Mouse (Mus musculus) kidney, postnatal 0 days (tissue): ENCODE data around the gene Gpr107. TPM values are rescaled to one million over a fixed set of nuclear protein-coding genes. Genes with fewer than 3 reads are reported as not detected.

ENCODE experiments used
- ATAC-seq: fragments of 200-750 bp; cut with Nextera tagmentation; replicated peaks from 2 replicates; pipeline ENCODE4 v1.8.0; 2017; ENCODE audit warnings: low read depth, moderate number of reproducible peaks, moderate TSS enrichment, moderate library complexity; ENCODE audit not compliant: low FRiP score
- DNase-seq: peaks from one replicate; pipeline ENCODE4 v3.0.0-alpha.2; 2016; ENCODE audit warnings: low spot score
- H3K27ac ChIP-seq: fragments of 300-500 bp; sonication (generic); 2 replicates; pipeline ENCODE4 v1.5.1; 2014; ENCODE audit warnings: mild to moderate bottlenecking
- H3K27me3 ChIP-seq: fragments of 300-500 bp; sonication (generic); 2 replicates; pipeline ENCODE4 v1.6.1; 2014; ENCODE audit warnings: low read length, mixed read lengths; ENCODE audit not compliant: insufficient read depth
- H3K36me3 ChIP-seq: fragments of 300-500 bp; sonication (generic); 2 replicates; pipeline ENCODE4 v1.6.1; 2014; ENCODE audit warnings: low read length, mixed read lengths; ENCODE audit not compliant: insufficient read depth
- H3K4me1 ChIP-seq: fragments of 300-500 bp; sonication (generic); replicated peaks from 2 replicates; pipeline ENCODE4 v1.6.1; 2014; ENCODE audit warnings: antibody characterized with exemption, low read length, mixed read lengths; ENCODE audit not compliant: insufficient read depth
- H3K4me2 ChIP-seq: fragments of 300-500 bp; sonication (generic); 2 replicates; pipeline ENCODE4 v1.6.1; 2014; ENCODE audit warnings: mild to moderate bottlenecking, low read length, moderate library complexity, mixed read lengths
- H3K4me3 ChIP-seq: fragments of 300-500 bp; sonication (generic); replicated peaks from 2 replicates; pipeline ENCODE4 v1.5.1; 2014; ENCODE audit warnings: low read depth, low read length
- H3K9ac ChIP-seq: fragments of 300-500 bp; sonication (generic); 2 replicates; pipeline ENCODE4 v1.6.1; 2014; ENCODE audit warnings: low read depth, low read length
- H3K9me3 ChIP-seq: fragments of 300-500 bp; sonication (generic); replicated peaks from 2 replicates; pipeline ENCODE4 v1.6.1; 2016; ENCODE audit warnings: low read length, inconsistent platforms, mixed read lengths
- CTCF ChIP-seq: IDR thresholded peaks from 2 replicates; pipeline ENCODE4 v1.5.1; 2016; ENCODE audit warnings: antibody characterized with exemption, low read depth, mild to moderate bottlenecking, moderate library complexity
- WGBS: fragments of 180-500 bp; shearing (Covaris S2); extraction: QIAGEN DNeasy Blood & Tissue Kit; methylation state at CpG from one replicate; pipeline ENCODE4 v1.1.7; 2014; 5-methylcytosine and 5-hydroxymethylcytosine counted together
- polyA plus RNA-seq: library from polyadenylated mRNA; unstranded; fragments of >200 nt; fragmentation: Nextera tagmentation; extraction: Ambion mirVana; gene quantifications from 2 replicates; pipeline ENCODE4 v1.2.1, GENCODE M21; 2015

Gene Gpr107
- polyA plus RNA-seq: 30.7 and 32.3 TPM in 2 replicates

DNA sequence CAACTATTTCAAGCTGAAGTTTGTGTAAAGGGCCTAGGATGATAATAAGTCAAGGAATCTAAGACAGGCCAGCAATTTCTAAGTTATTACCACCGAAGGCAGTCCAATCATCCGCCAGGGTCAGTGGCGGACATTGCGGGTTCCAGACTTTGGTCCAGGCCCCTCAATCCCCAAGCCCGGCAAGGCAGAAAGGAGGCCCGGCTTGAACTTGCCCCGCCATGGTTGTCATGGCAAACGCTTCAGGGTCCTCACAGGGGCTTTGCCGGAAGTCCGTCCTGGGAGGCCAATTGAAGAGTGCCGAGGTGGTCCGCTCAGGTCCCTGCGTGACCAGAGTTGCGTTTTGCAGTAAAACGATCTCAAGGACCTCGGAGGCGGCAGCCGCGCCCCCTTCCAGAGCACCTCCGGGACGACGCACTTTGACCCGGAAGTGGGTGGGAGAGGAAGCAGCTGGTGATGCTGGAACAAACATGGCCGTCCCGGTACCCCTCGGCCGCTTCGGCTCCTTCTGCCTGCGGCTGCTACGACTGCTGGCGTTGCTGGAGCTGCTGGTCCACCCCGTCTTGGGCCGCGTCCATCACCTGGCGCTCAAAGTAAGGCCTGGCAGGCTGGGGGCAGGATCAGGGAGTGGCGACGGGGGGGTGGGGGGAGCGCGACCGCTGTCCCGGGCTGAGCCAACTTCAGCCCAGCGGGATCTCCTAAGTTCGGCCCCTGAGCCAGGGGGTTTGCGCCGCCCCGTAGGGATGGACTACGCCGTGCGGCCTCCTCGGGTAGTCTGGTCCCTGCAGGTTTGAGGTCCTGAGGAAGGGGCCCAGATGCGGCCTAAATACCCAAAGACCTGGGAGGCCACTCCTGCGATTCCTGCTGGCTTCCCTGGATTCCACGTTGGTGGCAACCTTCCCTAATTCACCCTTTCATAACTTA lies at the start of gene Gpr107:
Gpr107 (plus strand) TSS at position 425 of the 921 bp plus-strand sequence.
- TF ChIP-seq CTCF: 0 out of 2 replicates have a peak, but pooled peaks have one; percentile 1
- ATAC-seq: peak; percentile 90
- peak; percentile 96 for DNase-seq
- peak within 1 kb of the TSS; percentile 85 for H3K27ac ChIP-seq
- no peaks in the 10 kb centered on the region for H3K27me3 ChIP-seq
- under 1% methylated on average over 53 of the region's 53 CpGs for WGBS
- H3K36me3 ChIP-seq: 0 out of 2 replicates have a peak, but pooled peaks cover 3% of the 10 kb centered on the region
- H3K4me1 ChIP-seq: peaks cover 14% of the 10 kb centered on the region
- H3K9ac ChIP-seq: peak within 1 kb of the TSS; percentile 89
- H3K4me2 ChIP-seq: peak within 1 kb of the TSS; percentile 69
- peak within 1 kb of the TSS; percentile 98 for H3K4me3 ChIP-seq
- H3K9me3 ChIP-seq: no peaks in the 10 kb centered on the region

DNA sequence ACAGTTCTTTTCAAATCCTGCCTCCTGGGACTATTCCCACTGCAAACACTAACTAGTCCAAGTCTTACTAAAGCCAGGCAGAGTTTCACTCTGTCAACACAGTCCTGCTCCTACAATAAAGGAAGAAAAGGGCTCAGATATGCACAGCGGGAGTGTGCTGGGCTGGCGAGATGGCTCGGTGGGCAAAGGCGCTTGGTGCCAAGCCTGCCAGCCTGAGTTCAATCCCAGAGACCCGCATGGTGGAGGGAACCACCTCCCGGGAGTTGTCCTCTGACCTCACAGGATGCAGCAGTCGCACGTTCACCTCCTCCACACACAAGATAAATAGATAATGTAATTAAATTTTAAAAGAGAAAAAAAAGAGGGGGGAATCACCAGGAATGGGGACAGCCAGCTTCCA lies 48.8 kb upstream of the Gpr107 start:
- H3K27ac ChIP-seq: no peak overlapping the region

DNA sequence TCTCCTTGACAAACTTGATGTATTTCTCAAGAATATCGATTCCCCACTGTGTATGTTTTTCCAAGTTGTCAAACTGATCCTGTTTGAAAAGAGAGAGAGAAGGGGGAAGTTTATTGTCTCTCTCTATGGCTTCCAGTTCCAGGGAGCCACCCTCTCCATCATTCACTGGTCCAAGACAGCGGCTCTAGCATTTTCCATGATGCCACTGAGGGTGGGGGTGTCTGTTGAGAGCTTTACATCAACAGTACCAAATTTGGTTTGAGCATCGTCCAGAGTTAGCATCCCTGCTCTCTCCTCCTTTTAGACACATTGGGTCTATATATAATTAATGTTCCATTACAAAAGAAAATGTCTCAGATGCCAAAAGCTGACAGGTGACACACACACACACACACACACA lies 46.8 kb upstream of the Gpr107 start:
- H3K4me2 ChIP-seq: no peak overlapping the region
- H3K27ac ChIP-seq: no peak overlapping the region
- no peak for TF ChIP-seq CTCF
- no peak overlapping the region for H3K9ac ChIP-seq
- peaks cover 11% of the 10 kb centered on the region for H3K4me1 ChIP-seq
- no peak overlapping the region for H3K4me3 ChIP-seq
- H3K9me3 ChIP-seq: no peaks in the 10 kb centered on the region
- H3K36me3 ChIP-seq: no peaks in the 10 kb centered on the region
- no peak for DNase-seq
- no peaks in the 10 kb centered on the region for H3K27me3 ChIP-seq
- no peak for ATAC-seq
- 47% methylated on average over 3 of the region's 3 CpGs for WGBS

More for the DNA sequence above, 48.8 kb upstream of the Gpr107 start:
- no peak overlapping the region for H3K4me3 ChIP-seq
- H3K4me2 ChIP-seq: no peak overlapping the region
- no peak overlapping the region for H3K9ac ChIP-seq
- no peaks in the 10 kb centered on the region for H3K9me3 ChIP-seq
- no peaks in the 10 kb centered on the region for H3K36me3 ChIP-seq
- ATAC-seq (no peak), DNase-seq (no peak)
- 48% methylated on average over 8 of the region's 8 CpGs for WGBS
- H3K27me3 ChIP-seq: no peaks in the 10 kb centered on the region
- TF ChIP-seq CTCF: no peak
- H3K4me1 ChIP-seq: peaks cover 11% of the 10 kb centered on the region

DNA sequence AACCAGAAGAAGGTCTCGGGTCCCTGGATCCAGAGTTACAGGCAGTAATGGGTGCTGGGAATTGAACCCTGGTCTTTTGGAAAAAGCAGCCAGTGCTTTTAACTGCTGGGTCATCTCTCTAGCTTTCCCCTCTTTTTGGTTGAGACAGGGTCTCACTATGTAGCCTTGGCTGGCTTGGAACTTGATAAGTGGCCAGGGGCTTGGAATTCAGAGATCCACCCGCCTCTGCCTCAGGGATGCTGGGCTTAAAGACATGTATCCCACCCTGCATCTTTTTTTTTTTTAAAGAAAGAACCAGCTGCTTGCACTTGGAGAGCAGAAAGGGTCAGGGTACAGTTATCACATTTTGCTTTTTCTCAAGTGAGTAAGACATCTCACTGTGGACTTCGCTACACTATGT lies 46.1 kb upstream of the Gpr107 start:
- Histone ChIP-seq H3K4me1 (peaks cover 11% of the 10 kb centered on the region), H3K4me2 (no peak overlapping the region), H3K27me3 (no peaks in the 10 kb centered on the region), H3K9ac (no peak overlapping the region), H3K4me3 (no peak overlapping the region), H3K27ac (no peak overlapping the region), H3K36me3 (no peaks in the 10 kb centered on the region), H3K9me3 (no peaks in the 10 kb centered on the region)
- no peak for DNase-seq
- no peak for TF ChIP-seq CTCF
- WGBS: 94% methylated on average over 3 of the region's 3 CpGs
- no peak for ATAC-seq

DNA sequence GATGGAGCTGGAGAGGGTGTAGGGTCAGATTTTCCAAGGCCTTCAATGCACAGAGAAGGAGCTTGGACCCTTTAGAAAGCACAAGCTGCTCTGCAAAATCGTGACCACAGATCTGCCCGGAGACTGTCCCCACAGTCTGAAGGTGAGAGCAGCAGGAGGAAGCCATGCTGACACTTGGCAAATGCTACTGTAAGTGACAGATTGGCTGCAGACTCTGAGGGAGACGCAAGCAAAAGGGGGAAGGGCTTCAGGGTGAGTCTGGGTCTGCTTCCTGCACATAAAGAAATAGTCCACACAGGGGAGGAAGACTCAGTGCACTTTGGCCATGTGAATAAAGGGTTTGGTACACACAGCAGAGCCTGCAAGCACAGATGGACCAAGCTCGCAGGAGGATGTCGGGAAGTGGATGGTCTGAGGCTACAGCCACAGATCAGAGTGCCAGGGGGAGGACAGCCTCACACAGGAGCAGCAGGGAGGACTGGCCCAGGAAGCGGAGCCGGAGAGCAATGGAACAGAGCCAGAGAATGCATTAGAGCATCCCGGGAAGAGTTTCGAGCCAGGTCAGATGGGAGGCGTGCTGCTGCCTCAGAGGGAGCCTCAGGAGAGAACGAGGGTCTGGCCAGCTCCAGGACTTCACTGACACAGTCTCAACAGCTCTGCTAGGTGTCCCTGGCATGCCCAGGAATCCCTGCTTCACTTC lies 45.3 kb upstream of the Gpr107 start:
- Histone ChIP-seq H3K27ac (peak overlapping the region; percentile 56; the same call in 1 of the 2 replicates), H3K9ac (peak overlapping the region; percentile 13; the same call in 1 of the 2 replicates), H3K4me3 (no peak overlapping the region), H3K36me3 (no peaks in the 10 kb centered on the region), H3K9me3 (no peaks in the 10 kb centered on the region), H3K4me2 (peak overlapping the region; percentile 25), H3K4me1 (peaks cover 11% of the 10 kb centered on the region), H3K27me3 (no peaks in the 10 kb centered on the region)
- WGBS: 29% methylated on average over 11 of the region's 11 CpGs
- ATAC-seq: no peak
- no peak for TF ChIP-seq CTCF
- DNase-seq: peak; percentile 74

DNA sequence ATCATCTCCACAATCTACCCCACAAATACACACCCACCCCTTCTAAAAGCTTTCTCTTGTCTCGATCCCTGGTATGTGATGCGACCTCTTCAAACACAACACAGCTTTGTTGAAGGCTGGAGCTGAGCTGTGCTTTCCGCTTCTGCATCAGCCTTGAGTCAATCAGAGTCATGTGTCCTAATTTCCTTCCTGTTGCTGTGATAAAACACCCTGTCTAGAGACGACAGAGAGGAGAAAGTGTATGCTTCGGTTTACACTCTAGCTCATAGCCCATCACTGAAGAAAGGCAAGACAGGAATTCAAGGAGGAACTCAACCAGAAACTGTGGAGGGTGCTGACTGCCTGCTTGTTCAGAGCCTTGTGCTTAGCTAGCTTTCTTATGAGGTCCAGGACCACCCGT lies 43.9 kb upstream of the Gpr107 start:
- no peak overlapping the region for H3K27ac ChIP-seq
- H3K27me3 ChIP-seq: no peaks in the 10 kb centered on the region
- 59% methylated on average over 6 of the region's 6 CpGs for WGBS
- no peak overlapping the region for H3K4me2 ChIP-seq
- H3K4me3 ChIP-seq: no peak overlapping the region
- H3K9ac ChIP-seq: no peak overlapping the region
- DNase-seq (peak; percentile 35), ATAC-seq (no peak)
- peaks cover 11% of the 10 kb centered on the region for H3K4me1 ChIP-seq
- H3K36me3 ChIP-seq: no peaks in the 10 kb centered on the region
- no peaks in the 10 kb centered on the region for H3K9me3 ChIP-seq
- no peak for TF ChIP-seq CTCF
